Mouse (Mus musculus): ENCODE data around the gene Oas1f. TPM values are rescaled to one million over a fixed set of nuclear protein-coding genes. Genes with fewer than 3 reads are reported as not detected.
"Not testable (repeated sequence)": the region's sequence is repeated elsewhere in the genome, so short reads cannot be mapped to it uniquely, and the experiment has no call there.

The Oas1f gene
- polyA plus RNA-seq, 1 experiment from 2014 or later, result not detected

- H3K27me3 ChIP-seq (ENCODE audit: insufficient read depth, poor library complexity, severe bottlenecking); H3K36me3 ChIP-seq; DNase-seq (ENCODE audit: low spot score); H3K4me3 ChIP-seq; H3K9me3 ChIP-seq; H3K27ac ChIP-seq; H3K4me1 ChIP-seq (replicated peaks): not testable (repeated sequence)
- WGBS, result 77% methylated on average over 2 of the region's 2 CpGs
Measured at GRCm38 (mm10) chr5:120878803-120879202, 31.6 kb downstream of the Oas1f start.

DNA sequence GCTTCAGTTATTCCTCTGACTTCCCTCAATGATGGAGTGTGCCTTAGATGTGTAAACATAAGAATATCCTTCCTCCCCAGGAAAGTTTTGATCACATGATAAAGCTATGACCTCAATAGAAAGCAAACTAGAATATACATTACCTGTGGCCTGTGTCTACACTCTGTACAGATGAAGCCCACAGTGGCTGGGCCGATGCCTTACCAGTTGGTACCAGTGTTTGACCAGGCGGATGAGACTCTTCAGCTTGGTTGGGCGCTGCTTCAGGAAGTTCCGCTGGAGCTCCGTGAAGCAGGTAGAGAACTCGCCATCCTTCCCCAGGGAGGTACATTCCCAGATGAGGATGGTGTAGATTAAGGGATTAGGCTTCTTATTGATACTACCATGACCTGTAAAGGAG, 34.5 kb downstream of the Oas1f start:
- H3K27ac ChIP-seq; H3K36me3 ChIP-seq; H3K4me1 ChIP-seq (replicated peaks); H3K27me3 ChIP-seq (ENCODE audit: insufficient read depth, poor library complexity, severe bottlenecking); DNase-seq (ENCODE audit: low spot score); H3K9me3 ChIP-seq; H3K4me3 ChIP-seq: not testable (repeated sequence)
- 95% methylated on average over 6 of the region's 6 CpGs for WGBS

DNA sequence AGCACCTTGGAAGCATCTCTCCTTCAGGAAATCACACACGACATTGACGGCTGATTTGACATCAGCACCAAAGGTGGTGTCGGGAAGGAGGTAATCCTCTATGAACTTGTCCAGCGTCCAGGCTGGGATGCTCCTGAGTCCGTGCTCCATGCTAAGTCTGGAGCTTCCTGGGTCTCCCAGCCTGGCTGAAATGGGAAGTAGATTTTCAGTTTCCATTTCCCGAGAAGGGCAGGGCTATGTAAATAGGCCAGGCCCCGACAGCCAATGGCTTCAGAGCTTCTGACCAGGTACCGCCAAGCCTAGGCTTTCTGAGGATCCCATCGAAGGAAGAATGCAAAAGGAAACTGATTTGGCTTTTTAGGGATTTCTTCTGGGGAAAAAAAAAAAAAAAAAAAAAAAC, 40.2 kb downstream of the Oas1f start, which contains the start of gene Oas1g:
Oas1g (minus strand) TSS at position 201 of the 400 bp plus-strand sequence.
- H3K27ac ChIP-seq; DNase-seq (ENCODE audit: low spot score); H3K27me3 ChIP-seq (ENCODE audit: insufficient read depth, poor library complexity, severe bottlenecking); H3K36me3 ChIP-seq; H3K9me3 ChIP-seq; H3K4me3 ChIP-seq; H3K4me1 ChIP-seq (replicated peaks): not testable (repeated sequence)
- 29% methylated on average over 6 of the region's 9 CpGs for WGBS

GRCm38 (mm10) chr5:120887831-120888230, 40.7 kb downstream of the Oas1f start:
- 54% methylated on average over 6 of the region's 6 CpGs for WGBS
- Histone ChIP-seq H3K27ac (no peak overlapping the region), H3K4me1 (replicated peaks) (no peaks in the 10 kb centered on the region), H3K36me3 (no peaks in the 10 kb centered on the region), H3K27me3 (ENCODE audit: insufficient read depth, poor library complexity, severe bottlenecking) (no peaks in the 10 kb centered on the region), H3K4me3 (no peak overlapping the region), H3K9me3 (no peaks in the 10 kb centered on the region)
- no peak for DNase-seq (ENCODE audit: low spot score)

- H3K4me1 ChIP-seq (replicated peaks); H3K27me3 ChIP-seq (ENCODE audit: insufficient read depth, poor library complexity, severe bottlenecking); H3K36me3 ChIP-seq; H3K9me3 ChIP-seq; DNase-seq (ENCODE audit: low spot score); H3K27ac ChIP-seq; H3K4me3 ChIP-seq: not testable (repeated sequence)
- 40% methylated on average over 4 of the region's 4 CpGs for WGBS
Measured at GRCm38 (mm10) chr5:120888294-120888815, 41.2 kb downstream of the Oas1f start.

- WGBS, result 82% methylated on average over 2 of the region's 2 CpGs
- H3K4me1 ChIP-seq (replicated peaks), result no peaks in the 10 kb centered on the region
- H3K36me3 ChIP-seq, result no peaks in the 10 kb centered on the region
- H3K27me3 ChIP-seq (ENCODE audit: insufficient read depth, poor library complexity, severe bottlenecking), result no peaks in the 10 kb centered on the region
- no peak overlapping the region for H3K4me3 ChIP-seq
- no peak for DNase-seq (ENCODE audit: low spot score)
- no peaks in the 10 kb centered on the region for H3K9me3 ChIP-seq
- H3K27ac ChIP-seq, result no peak overlapping the region
Measured at GRCm38 (mm10) chr5:120890026-120890425, 42.9 kb downstream of the Oas1f start.

- no peak for DNase-seq (ENCODE audit: low spot score)
- Histone ChIP-seq H3K27me3 (ENCODE audit: insufficient read depth, poor library complexity, severe bottlenecking) (no peaks in the 10 kb centered on the region), H3K27ac (no peak overlapping the region), H3K4me3 (no peak overlapping the region), H3K4me1 (replicated peaks) (no peaks in the 10 kb centered on the region), H3K9me3 (no peaks in the 10 kb centered on the region), H3K36me3 (no peaks in the 10 kb centered on the region)
- 65% methylated on average over 3 of the region's 3 CpGs for WGBS
Measured at GRCm38 (mm10) chr5:120890991-120891390, 43.8 kb downstream of the Oas1f start.

- H3K4me3 ChIP-seq; H3K27ac ChIP-seq; DNase-seq (ENCODE audit: low spot score); H3K27me3 ChIP-seq (ENCODE audit: insufficient read depth, poor library complexity, severe bottlenecking); H3K9me3 ChIP-seq; H3K36me3 ChIP-seq; H3K4me1 ChIP-seq (replicated peaks): not testable (repeated sequence)
- 77% methylated on average over 2 of the region's 2 CpGs for WGBS
Measured at GRCm38 (mm10) chr5:120891566-120892242, 44.5 kb downstream of the Oas1f start.

DNA sequence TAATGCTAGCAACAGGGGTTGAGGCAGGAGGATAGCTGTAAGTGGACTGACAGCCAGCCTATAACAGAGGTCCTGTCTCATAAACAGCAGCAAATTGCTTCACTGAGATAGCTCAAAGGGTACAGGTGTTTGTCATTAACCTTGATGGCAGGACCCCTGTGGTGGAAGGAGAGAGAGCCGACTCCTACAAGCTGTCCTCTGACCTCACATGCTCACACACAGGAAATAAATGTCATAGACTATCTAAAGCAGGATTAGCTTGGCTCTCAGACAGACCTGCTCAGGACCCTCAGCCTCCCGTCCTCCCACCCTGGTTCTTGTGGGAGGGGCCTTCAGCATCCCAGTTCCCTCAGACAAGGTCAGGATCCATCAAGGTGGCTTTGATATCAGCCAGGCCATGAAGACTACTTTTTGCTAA, 45.1 kb downstream of the Oas1f start:
- WGBS, result 63% methylated on average over 2 of the region's 2 CpGs
- no peaks in the 10 kb centered on the region for H3K4me1 ChIP-seq (replicated peaks)
- DNase-seq (ENCODE audit: low spot score), result no peak

DNA sequence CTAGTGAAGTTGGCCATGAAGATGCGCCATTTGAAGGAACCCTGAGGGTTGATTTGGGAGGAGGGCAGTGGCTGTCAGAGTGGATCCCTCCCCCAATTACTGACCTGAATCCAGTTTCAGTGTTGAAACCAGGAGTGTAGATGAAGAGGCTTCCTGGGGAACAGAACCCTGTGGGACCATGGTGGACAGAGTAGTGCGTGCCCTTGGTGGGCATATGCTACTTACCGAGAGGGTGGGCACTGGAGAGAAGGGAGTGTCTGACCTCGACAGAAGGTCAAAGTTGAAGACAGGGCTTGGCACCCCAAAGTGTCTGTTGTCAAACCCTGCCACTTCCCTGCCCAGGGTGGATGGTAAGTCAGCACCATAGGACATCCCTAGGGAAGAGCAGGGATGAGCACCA, 46.7 kb downstream of the Oas1f start:
- not testable (repeated sequence) for H3K27me3 ChIP-seq (ENCODE audit: insufficient read depth, poor library complexity, severe bottlenecking); H3K27ac ChIP-seq; H3K36me3 ChIP-seq; H3K4me1 ChIP-seq (replicated peaks); H3K4me3 ChIP-seq; H3K9me3 ChIP-seq; DNase-seq (ENCODE audit: low spot score)
- 97% methylated on average over 4 of the region's 4 CpGs for WGBS

More for the DNA sequence above, 45.1 kb downstream of the Oas1f start:
- Histone ChIP-seq H3K9me3 (no peaks in the 10 kb centered on the region), H3K36me3 (no peaks in the 10 kb centered on the region), H3K27me3 (ENCODE audit: insufficient read depth, poor library complexity, severe bottlenecking) (no peaks in the 10 kb centered on the region), H3K27ac (no peak overlapping the region), H3K4me3 (no peak overlapping the region)

DNA sequence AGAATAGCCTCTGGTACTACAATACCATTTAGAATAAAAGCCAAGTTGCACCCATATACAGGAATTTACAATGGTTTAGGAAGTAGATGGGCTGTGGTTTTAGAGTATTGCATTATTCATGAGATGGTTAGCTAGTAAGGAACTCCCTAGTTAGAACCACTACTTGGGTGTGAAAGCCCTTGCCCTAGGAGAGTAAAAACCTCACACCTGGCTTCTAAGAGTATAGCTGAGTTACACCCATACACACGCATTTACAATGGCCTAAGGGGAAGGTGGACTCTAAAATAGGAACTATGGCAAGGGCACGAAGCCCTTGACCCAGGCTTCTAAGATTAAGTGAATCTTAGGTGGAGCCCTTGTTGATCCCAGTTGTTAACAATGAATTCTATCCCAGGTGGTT, 47.5 kb downstream of the Oas1f start:
- WGBS, result 82% methylated on average over 2 of the region's 2 CpGs
- not testable (repeated sequence) for H3K9me3 ChIP-seq; H3K4me3 ChIP-seq; H3K36me3 ChIP-seq; H3K27ac ChIP-seq; H3K4me1 ChIP-seq (replicated peaks); H3K27me3 ChIP-seq (ENCODE audit: insufficient read depth, poor library complexity, severe bottlenecking); DNase-seq (ENCODE audit: low spot score)

DNA sequence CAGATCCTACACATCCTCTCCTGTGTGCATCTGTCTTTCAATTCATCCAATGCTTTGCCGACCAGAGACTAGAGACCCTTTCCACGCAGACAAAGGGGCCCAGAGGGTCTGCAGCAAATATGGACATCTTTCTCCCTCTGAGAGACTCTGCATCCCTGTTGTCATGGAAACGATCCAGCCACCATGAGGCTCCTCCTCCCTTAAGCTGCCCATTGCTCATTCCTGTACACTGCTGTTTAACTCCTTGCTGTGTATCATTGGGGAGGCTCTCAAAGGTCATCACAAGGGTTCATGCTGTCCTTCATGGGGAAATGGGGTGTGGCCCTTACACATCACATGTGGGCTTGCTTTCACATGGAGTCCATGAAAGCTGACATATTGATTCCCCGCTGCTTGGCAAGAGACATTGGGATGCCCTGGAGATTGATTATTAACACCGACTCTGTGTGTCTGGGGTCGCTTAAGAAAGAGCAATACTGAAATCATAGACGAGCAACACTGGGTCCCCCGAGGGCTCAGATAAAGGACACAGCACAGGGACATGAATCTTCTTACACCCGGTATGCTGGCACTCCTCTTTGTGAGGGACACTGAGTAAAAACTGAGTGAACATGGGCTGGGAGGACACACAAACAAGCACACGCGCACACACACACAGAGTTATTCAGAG, 48.2 kb downstream of the Oas1f start:
- Histone ChIP-seq H3K27me3 (ENCODE audit: insufficient read depth, poor library complexity, severe bottlenecking) (no peaks in the 10 kb centered on the region), H3K4me1 (replicated peaks) (no peaks in the 10 kb centered on the region), H3K9me3 (no peaks in the 10 kb centered on the region), H3K4me3 (no peak overlapping the region), H3K27ac (no peak overlapping the region), H3K36me3 (no peaks in the 10 kb centered on the region)
- 86% methylated on average over 11 of the region's 11 CpGs for WGBS
- DNase-seq (ENCODE audit: low spot score), result no peak

DNA sequence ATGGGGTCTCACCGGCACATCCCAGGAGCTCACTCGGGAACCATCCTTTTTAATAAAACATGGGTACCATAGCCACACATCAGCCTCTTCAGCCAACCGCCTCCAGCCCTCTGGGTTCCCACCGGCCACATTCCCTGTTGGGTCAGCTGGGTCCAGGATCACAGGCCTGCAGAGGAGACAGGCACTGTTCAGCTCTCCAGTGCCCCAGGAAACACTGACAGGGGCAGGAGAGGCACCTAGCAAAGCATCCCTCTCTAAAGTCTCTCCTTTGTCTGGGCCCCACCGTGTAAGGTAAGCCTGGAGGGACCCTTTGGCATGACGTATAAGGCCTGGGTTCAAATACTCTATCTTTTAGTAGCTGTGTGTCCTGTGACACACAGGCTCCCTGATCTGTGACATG, 51.1 kb downstream of the Oas1f start:
- Histone ChIP-seq H3K9me3 (no peaks in the 10 kb centered on the region), H3K27ac (no peak overlapping the region), H3K36me3 (no peaks in the 10 kb centered on the region), H3K4me1 (replicated peaks) (no peaks in the 10 kb centered on the region), H3K27me3 (ENCODE audit: insufficient read depth, poor library complexity, severe bottlenecking) (no peaks in the 10 kb centered on the region), H3K4me3 (no peak overlapping the region)
- 83% methylated on average over 6 of the region's 6 CpGs for WGBS
- DNase-seq (ENCODE audit: low spot score), result no peak
